Mouse (Mus musculus): ENCODE measurements around the gene Pdss2.

The Pdss2 gene

GRCm38 (mm10) chr10:43220910-43221625 lies at the start of gene Pdss2:
Gene Pdss2 (plus strand): TSS chr10:43221486.
- in situ Hi-C loops (cut with MboI, MseI) = no loop called here

GRCm38 (mm10) chr10:43172066-43172465 lies 49.2 kb upstream of the Pdss2 start:
- in situ Hi-C loops (cut with MboI, MseI) = no loop called here

DNA sequence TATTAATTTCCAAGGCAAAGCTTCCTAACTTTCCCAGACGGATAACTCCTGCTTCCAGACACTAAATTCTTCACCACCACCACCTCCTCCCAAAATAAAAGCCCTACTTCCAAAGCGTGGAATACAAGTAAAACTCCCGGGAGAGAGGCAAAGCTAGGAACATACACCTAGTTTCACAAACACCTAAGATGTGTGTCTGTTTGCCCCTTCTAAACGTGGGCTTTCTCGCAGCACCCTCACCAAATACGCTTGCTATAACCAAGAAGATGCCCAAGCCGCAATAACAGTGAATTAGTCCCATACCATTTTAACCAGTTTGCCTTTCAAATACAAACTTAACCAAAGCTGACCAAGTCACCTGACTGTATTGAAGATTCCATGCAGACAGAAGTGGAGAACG lies 48.7 kb upstream of the Pdss2 start:
- in situ Hi-C loops (cut with MboI, MseI) = no loop called here

- in situ Hi-C loops (cut with MboI, MseI) = no loop called here
Observed at GRCm38 (mm10) chr10:43173141-43173827, 48.0 kb upstream of the Pdss2 start.

DNA sequence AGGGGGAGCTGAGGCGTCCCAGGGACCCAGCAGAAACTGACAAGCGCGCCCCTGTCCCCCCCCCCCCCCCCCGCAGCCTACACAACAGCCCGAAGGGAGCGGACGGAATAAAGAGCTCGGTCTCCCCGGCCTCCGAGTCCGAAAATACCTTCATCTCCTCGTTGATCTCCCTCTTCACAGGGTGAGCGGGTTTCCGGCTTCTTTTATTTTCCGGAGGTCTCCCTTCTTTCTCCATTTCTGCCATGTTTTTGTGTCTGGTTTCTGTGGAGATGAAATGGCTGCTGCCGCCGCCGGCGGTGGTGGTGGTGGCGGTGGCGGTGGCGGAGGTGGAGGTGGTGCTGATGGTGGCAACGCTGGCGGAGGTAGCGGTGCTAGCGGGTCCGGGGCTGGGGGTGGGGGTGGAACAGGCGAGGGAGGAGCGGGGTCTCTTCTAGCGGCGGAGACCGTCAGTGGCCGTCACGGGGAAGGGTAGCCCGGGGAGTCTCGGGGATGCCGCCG lies 47.4 kb upstream of the Pdss2 start:
- in situ Hi-C loops (cut with MboI, MseI) = no loop called here

- in situ Hi-C loops (cut with MboI, MseI) = no loop called here
Observed at GRCm38 (mm10) chr10:43174326-43175155, 46.7 kb upstream of the Pdss2 start, which contains the start of the genes Sobp and 9030612E09Rik. Gene Sobp (minus strand): TSS chr10:43174530. Gene 9030612E09Rik (plus strand): TSS chr10:43174704.

- in situ Hi-C loops (cut with MboI, MseI) = no loop called here
Observed at GRCm38 (mm10) chr10:43175156-43175601, 46.1 kb upstream of the Pdss2 start.

DNA sequence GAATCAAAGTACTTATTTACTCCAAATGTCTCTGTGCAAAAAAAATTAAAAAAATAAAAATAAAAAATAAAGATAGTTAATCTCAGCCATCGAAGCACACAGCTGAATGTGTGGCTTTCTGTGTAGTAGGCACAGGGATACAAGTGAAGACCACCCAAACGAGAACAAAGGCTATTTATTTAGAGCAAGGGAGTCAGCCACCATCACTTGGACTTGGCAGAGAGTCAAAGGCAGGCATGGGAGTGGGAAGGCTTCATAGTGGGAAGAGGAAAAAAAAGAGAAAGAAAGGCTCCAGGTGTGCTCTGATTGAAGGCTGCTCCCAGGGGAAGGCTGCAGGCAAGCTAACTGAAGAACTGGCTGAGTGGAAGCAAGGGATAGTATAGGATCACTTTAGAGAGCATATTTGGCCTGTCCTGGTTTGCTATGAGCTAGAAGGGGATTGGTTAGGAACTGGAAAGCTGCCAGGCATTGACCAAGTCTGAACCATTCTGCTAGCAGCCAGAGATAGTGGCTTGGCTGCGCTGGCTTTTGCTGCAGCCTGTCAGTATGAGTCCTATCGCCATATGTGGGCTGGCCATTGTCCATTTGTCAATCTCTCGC lies 40.9 kb upstream of the Pdss2 start:
- in situ Hi-C loops (cut with MboI, MseI) = no loop called here

GRCm38 (mm10) chr10:43200206-43200605 lies 21.1 kb upstream of the Pdss2 start:
- in situ Hi-C loops (cut with MboI, MseI) = no loop called here

GRCm38 (mm10) chr10:43203865-43204264 lies 17.4 kb upstream of the Pdss2 start:
- in situ Hi-C loops (cut with MboI, MseI) = no loop called here

GRCm38 (mm10) chr10:43211866-43212265 lies 9.4 kb upstream of the Pdss2 start:
- in situ Hi-C loops (cut with MboI, MseI) = loop anchor here (10.0 kb wide), 1 partner anchor 163 kb away; no protein-coding TSS in a partner anchor

DNA sequence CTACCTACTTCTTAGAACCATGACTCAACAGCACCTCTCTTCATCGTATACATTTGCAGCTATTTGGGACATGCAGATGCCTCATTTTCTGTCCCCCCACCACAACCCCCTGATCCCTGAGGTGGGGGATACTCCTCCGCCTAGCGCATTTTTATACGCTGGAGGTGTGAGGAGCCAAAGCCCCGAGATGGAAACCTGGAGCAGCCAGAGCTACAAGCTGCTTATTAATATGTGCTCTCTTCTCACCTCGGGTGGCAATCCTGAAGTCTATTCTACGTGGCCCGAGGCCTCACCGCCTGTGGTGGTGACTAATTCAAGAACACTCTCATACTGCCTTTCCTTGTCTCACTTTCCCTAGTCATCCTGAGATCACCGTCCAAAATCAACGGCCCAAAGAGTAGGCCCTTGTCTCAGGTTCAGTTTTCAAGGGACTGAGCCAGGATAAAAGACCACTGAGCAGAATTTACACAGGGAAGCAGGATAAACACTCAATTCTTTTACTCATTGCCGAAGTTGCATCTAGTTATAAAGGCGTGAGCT lies 3.9 kb upstream of the Pdss2 start:
- in situ Hi-C loops (cut with MboI, MseI) = loop anchor here (5.0 to 10.0 kb wide), 2 partner anchors 157 to 260 kb away; partner anchors contain the start of gene Bend3

- in situ Hi-C loops (cut with MboI, MseI) = no loop called here
Observed at GRCm38 (mm10) chr10:43220479-43220878, 807 bp upstream of the Pdss2 start.

DNA sequence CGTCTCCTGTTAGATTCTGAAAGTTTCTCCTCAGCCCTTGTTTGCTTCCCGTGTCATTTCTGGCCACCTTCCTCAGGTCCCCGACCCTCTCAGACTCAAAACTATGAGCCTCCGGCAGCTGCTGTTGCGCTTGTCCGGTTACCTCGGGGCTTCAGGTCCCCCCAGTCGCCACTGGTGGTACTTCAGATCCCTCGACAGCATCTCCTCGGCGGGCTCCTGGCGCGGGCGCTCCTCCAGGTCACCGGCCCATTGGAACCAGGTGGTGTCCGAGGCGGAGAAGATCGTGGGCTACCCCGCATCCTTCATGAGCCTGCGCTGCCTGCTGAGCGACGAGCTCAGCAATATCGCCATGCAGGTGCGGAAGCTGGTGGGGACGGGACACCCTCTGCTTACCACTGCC lies 373 bp downstream of the Pdss2 start:
- in situ Hi-C loops (cut with MboI, MseI) = no loop called here

DNA sequence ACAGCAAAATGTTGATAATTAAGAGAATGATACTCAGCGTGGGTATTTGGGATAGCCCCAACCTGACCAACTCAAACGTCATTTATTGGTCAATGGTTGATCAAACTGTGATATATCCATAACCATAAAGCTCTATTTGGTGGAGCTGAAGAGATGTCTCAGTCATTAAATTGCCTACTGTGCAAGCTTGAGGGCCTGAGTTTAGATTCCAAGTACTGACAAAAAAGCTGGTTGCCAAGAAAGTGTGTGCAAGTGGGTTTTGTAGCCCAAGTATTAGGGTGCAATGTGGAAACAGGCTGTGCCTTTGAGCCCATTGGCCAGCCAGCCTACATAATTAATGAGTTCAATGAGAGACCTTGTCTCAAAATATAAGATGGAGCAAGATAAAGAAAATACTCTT lies 2.1 kb downstream of the Pdss2 start:
- in situ Hi-C loops (cut with MboI, MseI) = no loop called here

- in situ Hi-C loops (cut with MboI, MseI) = no loop called here
Observed at GRCm38 (mm10) chr10:43226391-43226790, 5.1 kb downstream of the Pdss2 start.

- in situ Hi-C loops (cut with MboI, MseI) = no loop called here
Observed at GRCm38 (mm10) chr10:43229236-43229635, 8.0 kb downstream of the Pdss2 start.

DNA sequence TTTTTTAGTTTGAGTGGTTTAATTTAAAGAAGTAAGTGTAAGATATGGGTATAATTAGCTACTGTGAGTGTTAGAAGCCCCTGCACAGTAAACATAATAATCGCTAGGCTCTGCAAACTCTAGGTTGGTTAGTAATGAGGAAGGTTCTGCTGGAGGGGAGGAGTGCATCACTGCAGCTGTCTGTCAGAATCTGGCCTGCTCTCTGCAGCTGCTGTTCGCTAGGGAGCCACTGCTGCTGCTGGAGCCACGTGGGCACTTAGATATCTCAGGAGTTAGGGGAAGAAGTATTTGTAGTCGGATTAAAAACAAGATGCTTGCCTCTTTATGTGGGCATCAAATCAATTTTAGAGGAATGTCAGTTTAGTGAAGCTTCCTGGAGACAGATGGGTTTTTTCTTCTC lies 13.2 kb downstream of the Pdss2 start:
- in situ Hi-C loops (cut with MboI, MseI) = no loop called here

DNA sequence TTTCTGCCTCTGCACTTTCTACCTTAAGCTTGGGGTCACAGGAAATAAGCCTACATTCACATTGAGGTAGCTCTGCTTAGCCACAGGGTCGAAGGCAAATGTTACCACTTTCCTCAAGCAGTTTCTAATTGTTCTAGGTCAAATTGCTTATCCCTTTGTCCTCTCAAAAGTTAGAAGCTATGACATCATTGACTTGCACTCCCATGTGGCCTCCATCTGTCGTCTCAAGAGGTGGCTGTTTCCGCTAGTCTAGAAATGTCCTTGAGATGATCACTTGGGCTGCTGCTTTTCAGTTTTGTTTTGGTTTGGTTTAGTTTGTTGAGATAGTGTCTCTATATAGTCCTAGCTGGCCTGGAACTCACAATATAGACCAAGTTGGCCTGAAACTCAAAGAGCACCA lies 13.7 kb downstream of the Pdss2 start:
- in situ Hi-C loops (cut with MboI, MseI) = no loop called here

DNA sequence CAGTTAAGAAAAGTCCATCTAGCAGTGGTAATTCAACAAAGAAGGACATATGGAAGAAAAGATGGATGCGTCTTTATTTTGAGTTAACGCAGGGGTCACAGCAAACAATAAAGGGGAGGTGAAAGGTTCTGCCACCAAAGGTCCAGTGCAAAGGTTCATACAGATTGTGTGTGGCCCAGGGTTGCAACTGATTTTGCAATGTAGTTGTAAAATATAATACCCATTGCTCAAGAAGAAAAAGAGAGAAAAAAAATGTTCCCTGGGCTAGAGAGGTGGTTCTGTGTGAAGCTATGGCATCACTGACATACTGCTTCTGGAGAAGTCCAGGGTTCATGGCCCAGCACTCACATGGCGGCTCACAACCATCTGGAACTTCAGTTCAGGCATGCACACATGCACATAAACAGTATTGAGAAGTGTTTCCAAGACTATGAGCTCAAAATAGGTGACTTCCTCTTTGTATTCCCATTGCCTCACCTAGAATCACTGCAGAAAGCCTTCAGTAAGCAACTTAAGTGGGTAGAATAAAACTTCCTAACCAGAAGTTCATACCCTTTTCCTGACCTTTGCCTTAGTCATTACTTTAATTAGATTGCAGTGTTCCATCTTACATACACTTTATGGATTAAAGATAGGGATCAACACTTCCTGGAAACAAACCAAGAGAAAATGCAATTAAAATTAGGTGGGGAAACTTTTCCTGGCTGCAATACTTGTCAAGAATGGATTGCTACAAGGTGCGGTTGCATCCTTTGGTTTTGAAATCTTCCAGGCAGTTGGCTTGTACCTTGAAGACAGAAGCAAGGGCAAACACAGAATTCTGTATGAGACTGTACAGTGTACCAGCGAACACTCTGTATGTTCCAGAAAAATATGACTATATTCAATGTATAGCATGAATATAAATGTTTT lies 14.7 kb downstream of the Pdss2 start:
- in situ Hi-C loops (cut with MboI, MseI) = no loop called here

Data from T-helper 1 cell (primary cell).